Mouse (Mus musculus) stomach, embryonic 15.5 days (tissue): ENCODE data around the gene Acp7. TPM values are rescaled to one million over a fixed set of nuclear protein-coding genes. Genes with fewer than 3 reads are reported as not detected.
A peak's percentile ranks its signal among the peaks of the same experiment; 100 is the strongest.

Experiments used
- ATAC-seq: fragments of 200-750 bp; cut with Nextera tagmentation; 2 replicates; pipeline ENCODE4 v1.8.0; 2017; ENCODE audit warnings: low read depth, moderate number of reproducible peaks, moderate TSS enrichment; ENCODE audit not compliant: insufficient read depth, low FRiP score
- H3K27ac ChIP-seq: fragments of 300-500 bp; sonication (generic); 2 replicates; pipeline ENCODE4 v1.5.1; 2015; ENCODE audit warnings: mild to moderate bottlenecking, inconsistent platforms
- H3K27me3 ChIP-seq: fragments of 300-500 bp; sonication (generic); replicated peaks from 2 replicates; pipeline ENCODE4 v1.6.1; 2015; ENCODE audit warnings: inconsistent platforms
- H3K36me3 ChIP-seq: fragments of 300-500 bp; sonication (generic); 2 replicates; pipeline ENCODE4 v1.6.1; 2015; ENCODE audit warnings: inconsistent platforms
- H3K4me1 ChIP-seq: fragments of 300-500 bp; sonication (generic); 2 replicates; pipeline ENCODE4 v1.6.1; 2015; ENCODE audit warnings: inconsistent platforms
- H3K4me2 ChIP-seq: fragments of 300-500 bp; sonication (generic); 2 replicates; pipeline ENCODE4 v1.6.1; 2015; ENCODE audit warnings: mild to moderate bottlenecking, inconsistent platforms
- H3K4me3 ChIP-seq: fragments of 300-500 bp; sonication (generic); replicated peaks from 2 replicates; pipeline ENCODE4 v1.5.1; 2015; ENCODE audit warnings: inconsistent platforms
- H3K9ac ChIP-seq: fragments of 300-500 bp; sonication (generic); 2 replicates; pipeline ENCODE4 v1.6.1; 2015; ENCODE audit warnings: inconsistent platforms
- H3K9me3 ChIP-seq: fragments of 300-500 bp; sonication (generic); 2 replicates; pipeline ENCODE4 v1.6.1; 2016; ENCODE audit warnings: inconsistent platforms
- WGBS: fragments of 180-500 bp; shearing (Covaris S2); methylation state at CpG from one replicate; pipeline ENCODE4 v1.1.7; 2015; 5-methylcytosine and 5-hydroxymethylcytosine counted together
- polyA plus RNA-seq: library from polyadenylated mRNA; unstranded; fragments of >200 nt; fragmentation: Nextera tagmentation; extraction: Ambion mirVana; gene quantifications from 2 replicates; pipeline ENCODE4 v1.2.1, GENCODE M21; 2015

The Acp7 gene
- polyA plus RNA-seq, 1 experiment from 2014 or later = 0.08 TPM

DNA sequence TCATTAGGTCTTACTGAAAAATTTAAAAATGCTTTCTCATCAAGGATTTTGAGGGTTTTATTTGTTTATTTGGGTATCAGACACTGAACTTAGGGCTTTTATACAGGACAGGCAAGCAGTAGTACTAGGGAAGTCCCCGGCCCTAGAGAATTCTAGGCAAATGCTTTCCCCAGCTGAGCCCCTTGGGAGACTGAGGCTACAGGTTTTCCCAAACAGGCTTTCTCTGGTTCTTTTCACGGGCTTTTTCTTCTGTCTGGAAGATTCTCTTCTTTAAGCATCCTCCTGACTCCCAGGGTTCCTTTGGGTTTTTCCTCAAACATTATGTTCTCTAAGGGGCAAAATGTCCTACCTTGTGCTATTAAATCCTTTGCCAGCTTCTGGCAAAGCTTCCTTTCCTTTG lies 32.2 kb downstream of the Acp7 start:
- Histone ChIP-seq H3K27me3 (no peaks in the 10 kb centered on the region), H3K4me1 (peaks cover 33% of the 10 kb centered on the region), H3K9ac (no peak overlapping the region), H3K4me2 (no peak overlapping the region), H3K36me3 (no peaks in the 10 kb centered on the region), H3K9me3 (no peaks in the 10 kb centered on the region), H3K4me3 (no peak overlapping the region), H3K27ac (peak overlapping the region; percentile 12; the same call in 1 of the 2 replicates)
- WGBS = 56% methylated on average over 2 of the region's 2 CpGs
- ATAC-seq = no peak

DNA sequence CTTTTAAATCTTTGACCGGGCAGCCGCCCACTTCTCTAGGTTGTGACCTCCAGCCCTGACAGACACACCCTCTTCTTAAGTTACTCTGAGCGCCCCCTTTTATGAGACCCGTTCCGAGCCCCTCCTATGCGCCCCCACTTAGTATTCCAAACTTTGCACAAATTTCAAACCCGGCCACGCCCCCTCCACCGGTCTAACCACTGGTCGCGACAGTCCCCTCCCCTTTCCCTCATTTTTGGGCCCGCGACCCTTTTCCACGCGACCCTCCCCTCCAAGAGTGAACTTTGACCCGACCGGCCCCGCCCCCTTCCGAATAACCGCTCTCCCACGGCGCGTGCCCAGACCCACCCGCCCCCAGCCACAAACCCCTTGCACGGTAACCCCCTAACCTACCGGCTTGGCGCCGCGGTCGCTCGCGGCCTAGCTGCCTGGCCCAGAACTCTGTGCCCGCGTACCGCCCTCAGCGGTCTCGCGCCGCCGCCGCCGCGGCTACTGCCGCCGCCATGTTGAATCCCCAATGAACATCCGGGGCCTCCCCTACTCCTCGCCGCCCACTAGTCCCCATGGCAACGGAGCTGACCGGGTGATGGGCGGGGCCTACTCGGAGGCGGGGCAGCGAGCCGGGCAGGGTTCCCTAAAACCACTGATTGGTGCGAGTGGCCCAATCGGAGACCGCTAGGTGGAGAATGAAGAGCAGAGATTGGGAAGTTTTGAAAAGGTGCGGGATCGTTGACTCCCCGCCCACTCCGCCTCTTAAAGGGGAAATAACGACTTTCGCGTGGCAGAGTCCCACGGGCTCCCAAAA lies 33.3 kb downstream of the Acp7 start, which contains the start of the genes Samd4b and Pak4:
Gene Samd4b (minus strand): TSS at position 503 of the 805 bp plus-strand sequence.
Gene Pak4 (minus strand): TSS at position 544 of the 805 bp plus-strand sequence.
- peak; percentile 91 for ATAC-seq
- H3K27ac ChIP-seq = peak within 1 kb of the TSS; percentile 90
- H3K4me1 ChIP-seq = peaks cover 44% of the 10 kb centered on the region
- H3K4me3 ChIP-seq = peak within 1 kb of the TSS; percentile 68
- H3K36me3 ChIP-seq = no peaks in the 10 kb centered on the region
- peak within 1 kb of the TSS; percentile 71 for H3K4me2 ChIP-seq
- H3K9me3 ChIP-seq = no peaks in the 10 kb centered on the region
- peak within 1 kb of the TSS; percentile 56 for H3K9ac ChIP-seq
- H3K27me3 ChIP-seq = no peaks in the 10 kb centered on the region
- under 1% methylated on average over 66 of the region's 66 CpGs for WGBS

DNA sequence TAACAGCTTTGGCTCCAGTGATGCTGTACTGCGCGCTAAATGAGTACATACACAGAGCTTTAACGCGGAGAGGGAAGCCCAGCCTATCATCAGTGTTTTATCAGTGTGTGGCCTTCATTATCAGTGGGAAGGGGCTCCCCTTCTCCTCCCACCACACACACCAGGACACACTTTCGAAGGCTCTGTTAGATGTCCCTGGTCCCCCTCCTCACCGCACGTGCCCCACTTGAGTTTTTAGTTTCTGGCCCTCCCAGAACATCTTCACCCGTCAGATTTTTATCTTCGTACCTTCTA lies 33.9 kb downstream of the Acp7 start:
- no peaks in the 10 kb centered on the region for H3K36me3 ChIP-seq
- ATAC-seq = no peak
- peak overlapping the region; percentile 71 for H3K4me2 ChIP-seq
- H3K4me1 ChIP-seq = peaks cover 50% of the 10 kb centered on the region
- WGBS = 3% methylated on average over 9 of the region's 9 CpGs
- H3K9ac ChIP-seq = peak overlapping the region; percentile 56
- H3K27ac ChIP-seq = peak overlapping the region; percentile 90
- H3K9me3 ChIP-seq = no peaks in the 10 kb centered on the region
- H3K4me3 ChIP-seq = peak overlapping the region; percentile 68
- no peaks in the 10 kb centered on the region for H3K27me3 ChIP-seq

DNA sequence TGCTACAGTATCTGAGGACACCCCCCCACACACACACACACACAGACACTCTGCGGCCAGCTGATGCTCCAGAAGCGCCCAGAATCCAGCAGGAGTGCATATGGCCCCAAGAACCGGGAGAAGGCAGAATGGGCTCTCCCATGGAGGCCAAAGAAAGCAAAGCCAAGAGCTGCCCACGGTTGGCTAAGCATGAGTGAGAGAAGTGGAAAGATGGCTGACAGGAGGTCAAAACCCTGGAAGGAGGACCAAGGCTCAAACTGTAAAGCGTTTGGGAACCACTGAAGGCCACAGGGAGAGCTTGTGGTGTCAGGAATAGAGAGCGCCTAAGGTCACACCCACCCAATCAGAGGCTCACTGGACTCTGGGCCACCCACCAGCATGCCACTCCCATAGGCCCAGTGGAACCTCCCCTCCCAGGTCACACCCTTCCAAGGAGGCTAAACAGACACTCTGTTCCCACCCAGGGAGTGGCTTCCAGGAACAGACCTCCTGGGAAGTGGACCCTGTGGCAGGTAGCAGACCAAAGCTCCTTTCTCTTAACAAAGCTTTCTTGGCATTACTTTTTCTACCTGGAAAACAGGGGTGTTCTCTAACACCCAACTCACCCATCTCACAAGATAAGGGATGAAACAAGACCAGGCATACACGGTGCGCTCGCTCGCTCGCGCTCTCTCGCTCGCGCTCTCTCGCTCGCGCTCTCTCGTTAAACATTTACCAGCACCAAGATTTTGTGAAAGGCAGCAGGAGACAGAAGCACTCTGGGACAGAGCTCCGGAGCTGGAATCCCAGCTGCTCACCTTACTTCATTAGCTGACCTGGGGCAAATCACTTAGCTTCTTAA lies 34.5 kb downstream of the Acp7 start:
- peak; percentile 87 for ATAC-seq
- 30% methylated on average over 20 of the region's 20 CpGs for WGBS
- Histone ChIP-seq H3K27ac (peak overlapping the region; percentile 90), H3K9ac (peak overlapping the region; percentile 56; the same call in 1 of the 2 replicates), H3K36me3 (no peaks in the 10 kb centered on the region), H3K4me3 (peak overlapping the region; percentile 68), H3K4me2 (peak overlapping the region; percentile 71), H3K27me3 (no peaks in the 10 kb centered on the region), H3K4me1 (peaks cover 54% of the 10 kb centered on the region), H3K9me3 (no peaks in the 10 kb centered on the region)

DNA sequence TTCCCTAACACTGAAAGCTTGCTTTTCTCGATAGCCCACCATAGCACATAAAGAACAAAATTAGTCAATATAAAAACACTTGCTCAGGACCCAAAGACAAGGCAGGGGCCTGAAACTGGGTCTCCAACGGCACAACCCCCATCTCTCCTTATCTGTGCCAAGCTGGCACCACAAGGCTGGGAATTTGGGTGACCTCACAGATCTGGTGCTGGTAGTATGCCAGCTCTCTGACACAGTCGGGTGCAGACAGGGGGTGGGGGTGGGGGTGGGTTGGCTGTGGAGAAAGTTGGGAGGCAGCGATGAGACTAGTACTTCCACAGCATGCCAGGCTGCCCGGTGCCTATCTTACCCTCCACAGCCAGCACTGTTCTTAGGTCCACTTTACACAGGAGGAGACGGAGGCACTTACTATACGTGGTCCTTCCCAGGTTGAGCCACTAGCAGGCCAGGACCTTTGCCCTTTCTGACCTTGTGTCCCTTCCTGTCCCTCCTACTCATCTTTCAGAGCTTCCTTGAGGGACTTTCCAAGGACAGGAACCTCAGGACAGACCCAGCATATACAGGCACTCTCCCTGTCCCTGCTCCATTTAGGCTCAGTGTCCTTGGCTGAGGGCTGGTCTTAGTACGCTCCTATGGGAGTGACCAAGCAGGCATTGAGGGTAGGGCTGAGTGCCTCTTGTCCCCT lies 35.2 kb downstream of the Acp7 start:
- Histone ChIP-seq H3K4me3 (peak overlapping the region; percentile 68), H3K9me3 (no peaks in the 10 kb centered on the region), H3K4me1 (peaks cover 59% of the 10 kb centered on the region), H3K36me3 (no peaks in the 10 kb centered on the region), H3K27me3 (no peaks in the 10 kb centered on the region), H3K27ac (peak overlapping the region; percentile 90), H3K9ac (no peak overlapping the region), H3K4me2 (peak overlapping the region; percentile 71)
- 75% methylated on average over 8 of the region's 8 CpGs for WGBS
- no peak for ATAC-seq

DNA sequence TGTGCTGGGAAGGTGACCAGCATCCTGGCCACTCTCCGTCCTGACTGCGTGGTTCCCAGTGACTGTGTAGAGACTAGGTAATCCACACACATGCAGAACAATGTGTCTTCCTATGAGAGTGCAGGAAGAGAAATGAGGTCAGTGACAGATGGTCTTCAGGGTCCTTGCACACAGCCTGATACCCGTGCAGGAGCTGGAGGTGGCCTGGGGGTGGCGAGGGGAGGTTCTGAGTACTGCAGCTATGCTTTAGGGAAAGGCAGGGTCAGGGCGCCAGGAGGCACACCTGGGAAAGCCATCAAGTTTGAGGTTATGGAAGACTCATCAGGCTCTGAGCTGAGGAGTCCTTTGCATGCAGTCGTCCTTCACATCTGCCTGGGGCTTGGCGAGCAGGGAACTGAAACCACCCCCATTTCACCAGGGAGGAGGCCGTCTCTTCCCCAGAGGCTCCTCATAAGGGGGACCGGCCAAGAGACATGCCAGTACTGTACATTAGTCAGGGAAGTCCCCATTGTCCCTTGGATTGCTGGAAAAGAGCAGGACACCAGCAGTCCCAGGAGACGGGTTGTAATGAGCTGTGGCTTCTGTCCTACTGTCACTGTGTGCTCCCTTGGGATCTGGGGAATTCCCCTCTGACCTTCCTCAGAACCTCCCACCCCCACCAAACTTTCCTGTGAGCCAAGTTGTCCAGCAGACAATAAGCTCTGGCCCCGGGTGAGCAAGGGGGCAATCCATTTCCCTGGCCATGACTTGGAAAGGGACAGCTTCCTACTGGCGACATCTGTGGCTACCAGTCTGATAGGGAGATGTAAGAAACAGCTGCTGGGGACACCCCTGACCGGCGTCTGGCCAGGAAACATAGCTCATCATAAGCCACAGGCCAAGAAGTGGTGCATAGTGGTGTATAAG lies 37.7 kb downstream of the Acp7 start:
- 0 out of 2 replicates have a peak overlapping the region, but pooled peaks have one; percentile 17 for H3K27ac ChIP-seq
- ATAC-seq = no peak
- H3K27me3 ChIP-seq = no peaks in the 10 kb centered on the region
- H3K4me2 ChIP-seq = no peak overlapping the region
- H3K36me3 ChIP-seq = no peaks in the 10 kb centered on the region
- H3K4me3 ChIP-seq = no peak overlapping the region
- 39% methylated on average over 14 of the region's 14 CpGs for WGBS
- H3K9ac ChIP-seq = no peak overlapping the region
- H3K9me3 ChIP-seq = no peaks in the 10 kb centered on the region
- H3K4me1 ChIP-seq = peaks cover 61% of the 10 kb centered on the region

DNA sequence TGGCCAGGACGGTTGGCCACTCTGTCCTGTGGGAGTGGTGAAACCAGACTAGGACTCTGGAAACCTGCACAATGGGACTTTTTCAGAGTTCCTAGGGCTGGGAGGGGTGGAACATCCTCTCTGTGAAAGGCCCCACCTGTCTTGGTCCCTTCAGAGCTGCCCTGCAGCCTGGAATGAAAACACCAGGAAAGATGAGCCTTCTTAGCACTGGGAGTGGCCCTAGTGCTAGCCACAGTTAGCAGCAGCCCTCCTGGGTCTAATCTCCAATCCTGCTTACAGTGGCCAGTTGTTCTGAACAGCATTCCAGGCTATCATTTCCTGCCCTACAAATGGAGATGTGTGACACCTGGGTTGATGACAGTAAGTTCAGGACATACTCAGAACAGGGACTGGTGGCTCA lies 39.3 kb downstream of the Acp7 start:
- H3K27me3 ChIP-seq = no peaks in the 10 kb centered on the region
- no peaks in the 10 kb centered on the region for H3K9me3 ChIP-seq
- H3K4me2 ChIP-seq = no peak overlapping the region
- no peak overlapping the region for H3K9ac ChIP-seq
- no peak for ATAC-seq
- H3K27ac ChIP-seq = no peak overlapping the region
- no peak overlapping the region for H3K4me3 ChIP-seq
- H3K36me3 ChIP-seq = no peaks in the 10 kb centered on the region
- 71% methylated on average over 1 of the region's 1 CpGs for WGBS
- H3K4me1 ChIP-seq = peaks cover 76% of the 10 kb centered on the region

DNA sequence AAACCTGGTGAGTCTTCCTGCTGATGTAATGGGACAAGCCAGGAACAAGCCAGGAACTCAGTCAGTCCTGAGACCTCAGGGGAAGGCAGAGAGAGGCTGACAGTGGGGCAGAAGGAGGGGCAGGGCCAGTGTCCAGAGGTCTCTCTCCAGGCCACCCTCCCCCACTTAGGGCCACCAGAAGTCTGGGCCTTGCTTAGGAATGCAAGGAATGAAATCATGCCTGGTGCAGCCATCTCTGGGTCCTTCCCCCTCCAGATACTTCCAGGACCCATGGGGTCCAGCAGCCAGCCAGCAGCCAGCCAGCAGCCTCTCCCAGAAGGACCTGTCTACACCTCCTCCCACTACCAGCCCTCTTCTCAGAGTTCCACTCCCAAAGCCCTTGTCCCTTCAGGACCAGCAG lies 43.5 kb downstream of the Acp7 start:
- Histone ChIP-seq H3K27ac (0 out of 2 replicates have a peak overlapping the region, but pooled peaks have one; percentile 16), H3K36me3 (no peaks in the 10 kb centered on the region), H3K4me1 (peaks cover 67% of the 10 kb centered on the region), H3K27me3 (no peaks in the 10 kb centered on the region), H3K9ac (no peak overlapping the region), H3K4me3 (no peak overlapping the region), H3K4me2 (no peak overlapping the region), H3K9me3 (no peaks in the 10 kb centered on the region)
- no peak for ATAC-seq

DNA sequence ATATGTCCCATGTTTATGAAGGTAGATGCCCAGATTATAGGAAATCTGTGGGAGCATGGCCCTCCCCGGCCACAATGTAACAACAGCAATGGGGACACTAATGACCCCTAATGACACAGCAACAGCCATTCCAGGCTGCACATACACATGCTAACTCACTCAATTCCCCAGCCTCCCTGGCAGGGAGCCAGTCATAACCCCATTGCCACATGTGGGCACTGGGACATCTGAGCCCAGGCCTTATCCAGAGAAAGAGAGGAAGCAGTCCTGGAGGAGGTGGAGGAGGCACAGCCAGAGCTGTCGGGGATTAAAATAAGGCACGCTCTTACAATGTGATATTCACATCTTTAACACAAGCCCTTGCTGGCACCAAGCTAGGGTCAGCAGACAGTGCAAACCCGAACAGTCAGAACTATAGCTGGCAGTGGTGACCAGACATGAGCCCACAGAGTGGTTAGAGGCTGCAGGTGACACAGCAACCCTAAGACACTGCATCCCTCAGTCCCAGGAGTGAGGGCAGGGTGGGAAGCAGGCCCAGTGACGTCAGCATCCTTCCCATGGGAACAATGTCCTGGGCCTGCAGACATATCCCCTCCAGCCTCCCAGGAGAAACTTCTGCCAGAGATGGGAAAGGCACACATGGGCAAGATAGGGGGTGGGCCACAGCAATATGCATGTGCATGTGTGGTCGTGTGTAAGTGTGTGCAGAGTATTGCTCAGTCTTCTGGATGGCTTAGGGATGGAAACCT lies 44.3 kb downstream of the Acp7 start:
- H3K4me1 ChIP-seq = peaks cover 63% of the 10 kb centered on the region
- WGBS = 64% methylated on average over 6 of the region's 6 CpGs
- H3K36me3 ChIP-seq = no peaks in the 10 kb centered on the region
- no peak overlapping the region for H3K4me3 ChIP-seq
- no peak for ATAC-seq
- H3K4me2 ChIP-seq = no peak overlapping the region
- no peaks in the 10 kb centered on the region for H3K9me3 ChIP-seq
- H3K27ac ChIP-seq = no peak overlapping the region
- no peaks in the 10 kb centered on the region for H3K27me3 ChIP-seq
- H3K9ac ChIP-seq = no peak overlapping the region

DNA sequence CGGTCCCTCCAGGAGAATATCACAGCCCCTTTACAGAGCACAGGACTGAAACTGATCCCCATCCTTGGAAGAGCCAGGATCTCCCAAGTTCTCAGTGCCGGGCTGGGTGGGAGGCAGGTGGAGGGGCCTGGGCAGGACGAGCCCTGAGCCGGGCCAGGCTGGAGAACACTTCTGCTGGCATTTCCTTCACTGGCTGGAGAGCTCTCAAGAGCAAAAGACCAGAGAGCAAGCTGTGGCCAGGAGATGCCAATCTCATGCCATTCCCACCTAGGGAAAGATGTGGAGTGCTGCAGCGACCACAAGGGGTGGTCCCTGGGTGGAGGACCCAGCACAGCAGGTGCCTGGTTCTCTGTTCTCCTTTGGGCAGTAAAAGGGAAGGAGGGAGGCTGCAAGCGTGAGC lies 46.1 kb downstream of the Acp7 start:
- no peaks in the 10 kb centered on the region for H3K9me3 ChIP-seq
- no peak overlapping the region for H3K9ac ChIP-seq
- peak overlapping the region; percentile 80; the same call in 1 of the 2 replicates for H3K27ac ChIP-seq
- no peak overlapping the region for H3K4me3 ChIP-seq
- no peak for ATAC-seq
- H3K27me3 ChIP-seq = no peaks in the 10 kb centered on the region
- H3K4me2 ChIP-seq = no peak overlapping the region
- WGBS = 71% methylated on average over 6 of the region's 6 CpGs
- H3K4me1 ChIP-seq = peaks cover 61% of the 10 kb centered on the region
- H3K36me3 ChIP-seq = no peaks in the 10 kb centered on the region
